Mouse (Mus musculus) stomach, postnatal 0 days (tissue): Measurements from ENCODE around the gene Klk12.

Experiments
- CTCF ChIP-seq: IDR thresholded peaks from 2 replicates; pipeline ENCODE4 v1.5.1; 2016; ENCODE audit warnings: antibody characterized with exemption, low read depth, mild to moderate bottlenecking, moderate library complexity
- EP300 ChIP-seq: optimal IDR thresholded peaks from 2 replicates; pipeline ENCODE3; 2016; ENCODE audit warnings: antibody characterized with exemption

- TF ChIP-seq CTCF (peak; percentile 57), EP300 (no peak)
Observed at GRCm38 (mm10) chr7:43789295-43789694, 20.6 kb downstream of the Klk12 start.
